Mouse (Mus musculus) heart, embryonic 10.5 days (tissue): Measurements from ENCODE around the gene Syn3. TPM values are rescaled to one million over a fixed set of nuclear protein-coding genes. Genes with fewer than 3 reads are reported as not detected.

Source experiments
- DNase-seq: peaks from one replicate; pipeline ENCODE4 v3.0.0-alpha.2; 2017; ENCODE audit warnings: low spot score
- H3K27ac ChIP-seq: fragments of 300-500 bp; sonication (generic); 2 replicates; pipeline ENCODE4 v1.5.1; 2016; ENCODE audit warnings: mild to moderate bottlenecking
- H3K27me3 ChIP-seq: fragments of 300-500 bp; sonication (generic); 2 replicates; pipeline ENCODE4 v1.6.1; 2016; ENCODE audit warnings: mild to moderate bottlenecking; ENCODE audit not compliant: poor library complexity, insufficient read depth, severe bottlenecking
- H3K36me3 ChIP-seq: fragments of 300-500 bp; sonication (generic); 2 replicates; pipeline ENCODE4 v1.6.1; 2016; ENCODE audit warnings: mild to moderate bottlenecking, moderate library complexity
- H3K4me1 ChIP-seq: fragments of 300-500 bp; sonication (generic); 2 replicates; pipeline ENCODE4 v1.6.1; 2016; ENCODE audit warnings: mild to moderate bottlenecking
- H3K4me3 ChIP-seq: fragments of 300-500 bp; sonication (generic); 2 replicates; pipeline ENCODE4 v1.5.1; 2016; ENCODE audit warnings: mild to moderate bottlenecking, moderate library complexity
- H3K9me3 ChIP-seq: fragments of 300-500 bp; sonication (generic); 2 replicates; pipeline ENCODE4 v1.6.1; 2016; ENCODE audit warnings: mild to moderate bottlenecking, moderate library complexity
- WGBS: fragments of 180-500 bp; shearing (Covaris S2); methylation state at CpG from one replicate; pipeline ENCODE4 v1.1.7; 2016; 5-methylcytosine and 5-hydroxymethylcytosine counted together
- polyA plus RNA-seq: library from polyadenylated mRNA; unstranded; fragments of >200 nt; fragmentation: Nextera tagmentation; extraction: Ambion mirVana; gene quantifications from 2 replicates; pipeline ENCODE4 v1.2.1, GENCODE M21; 2016

Syn3 gene
- polyA plus RNA-seq, 1 experiment from 2014 or later: 1.2 TPM

- DNase-seq: no peak
- no peaks in the 10 kb centered on the region for H3K9me3 ChIP-seq
- no peak overlapping the region for H3K4me3 ChIP-seq
- no peaks in the 10 kb centered on the region for H3K4me1 ChIP-seq
- H3K27ac ChIP-seq: no peak overlapping the region
- 79% methylated on average over 4 of the region's 4 CpGs for WGBS
- no peaks in the 10 kb centered on the region for H3K36me3 ChIP-seq
- H3K27me3 ChIP-seq: no peaks in the 10 kb centered on the region
Observed at GRCm38 (mm10) chr10:86173284-86173683, 325.4 kb downstream of the Syn3 start.

GRCm38 (mm10) chr10:86171246-86171645, 327.4 kb downstream of the Syn3 start:
- no peak for DNase-seq
- 88% methylated on average over 1 of the region's 1 CpGs for WGBS

GRCm38 (mm10) chr10:86168084-86168483, 330.6 kb downstream of the Syn3 start:
- H3K4me3 ChIP-seq: no peak overlapping the region
- no peak for DNase-seq
- no peaks in the 10 kb centered on the region for H3K9me3 ChIP-seq
- H3K27me3 ChIP-seq: no peaks in the 10 kb centered on the region
- H3K36me3 ChIP-seq: no peaks in the 10 kb centered on the region
- peak overlapping the region; percentile 75; the same call in 1 of the 2 replicates for H3K27ac ChIP-seq
- WGBS: 87% methylated on average over 2 of the region's 2 CpGs
- H3K4me1 ChIP-seq: peaks cover 9% of the 10 kb centered on the region

More at GRCm38 (mm10) chr10:86171246-86171645, 327.4 kb downstream of the Syn3 start:
- Histone ChIP-seq H3K4me3 (no peak overlapping the region), H3K9me3 (no peaks in the 10 kb centered on the region), H3K4me1 (peaks cover 9% of the 10 kb centered on the region), H3K36me3 (no peaks in the 10 kb centered on the region), H3K27me3 (no peaks in the 10 kb centered on the region), H3K27ac (no peak overlapping the region)

GRCm38 (mm10) chr10:86166854-86167268, 331.8 kb downstream of the Syn3 start:
- Histone ChIP-seq H3K9me3 (no peaks in the 10 kb centered on the region), H3K4me3 (no peak overlapping the region), H3K27me3 (no peaks in the 10 kb centered on the region), H3K4me1 (peaks cover 14% of the 10 kb centered on the region), H3K27ac (peak overlapping the region; percentile 75), H3K36me3 (no peaks in the 10 kb centered on the region)
- peak; percentile 77 for DNase-seq
- 6% methylated on average over 4 of the region's 4 CpGs for WGBS

- WGBS: 86% methylated on average over 3 of the region's 3 CpGs
- no peaks in the 10 kb centered on the region; the same call in 1 of the 2 replicates for H3K27me3 ChIP-seq
- DNase-seq: no peak
- no peak overlapping the region for H3K4me3 ChIP-seq
- H3K36me3 ChIP-seq: no peaks in the 10 kb centered on the region
- no peak overlapping the region for H3K27ac ChIP-seq
- no peaks in the 10 kb centered on the region for H3K9me3 ChIP-seq
- H3K4me1 ChIP-seq: peaks cover 20% of the 10 kb centered on the region
Observed at GRCm38 (mm10) chr10:86164098-86164497, 334.6 kb downstream of the Syn3 start.

- Histone ChIP-seq H3K27me3 (peaks cover 1% of the 10 kb centered on the region; the same call in 1 of the 2 replicates), H3K9me3 (no peaks in the 10 kb centered on the region), H3K4me1 (peaks cover 15% of the 10 kb centered on the region), H3K36me3 (no peaks in the 10 kb centered on the region), H3K4me3 (no peak overlapping the region), H3K27ac (no peak overlapping the region)
- WGBS: 30% methylated on average over 6 of the region's 6 CpGs
- DNase-seq: peak; percentile 83
Observed at GRCm38 (mm10) chr10:86161783-86162271, 336.9 kb downstream of the Syn3 start.

- no peak for DNase-seq
- Histone ChIP-seq H3K36me3 (no peaks in the 10 kb centered on the region), H3K27me3 (peaks cover 13% of the 10 kb centered on the region; the same call in 1 of the 2 replicates), H3K4me3 (no peak overlapping the region), H3K4me1 (peaks cover 11% of the 10 kb centered on the region; the same call in 1 of the 2 replicates), H3K27ac (0 out of 2 replicates have a peak overlapping the region, but pooled peaks have one; percentile 36), H3K9me3 (no peaks in the 10 kb centered on the region)
- WGBS: 82% methylated on average over 8 of the region's 8 CpGs
Observed at GRCm38 (mm10) chr10:86158198-86158899, 340.3 kb downstream of the Syn3 start.

- no peaks in the 10 kb centered on the region for H3K9me3 ChIP-seq
- peaks cover 10% of the 10 kb centered on the region for H3K4me1 ChIP-seq
- WGBS: 60% methylated on average over 3 of the region's 3 CpGs
- H3K4me3 ChIP-seq: no peak overlapping the region
- H3K36me3 ChIP-seq: no peaks in the 10 kb centered on the region
- DNase-seq: no peak
- H3K27ac ChIP-seq: no peak overlapping the region
- H3K27me3 ChIP-seq: peaks cover 13% of the 10 kb centered on the region; the same call in 1 of the 2 replicates
Observed at GRCm38 (mm10) chr10:86155344-86155743, 343.4 kb downstream of the Syn3 start.

GRCm38 (mm10) chr10:86153221-86153620, 345.5 kb downstream of the Syn3 start:
- no peak overlapping the region for H3K27ac ChIP-seq
- no peaks in the 10 kb centered on the region for H3K36me3 ChIP-seq
- H3K27me3 ChIP-seq: peaks cover 13% of the 10 kb centered on the region; the same call in 1 of the 2 replicates
- H3K4me3 ChIP-seq: no peak overlapping the region
- DNase-seq: no peak
- H3K4me1 ChIP-seq: peaks cover 10% of the 10 kb centered on the region
- H3K9me3 ChIP-seq: no peaks in the 10 kb centered on the region

GRCm38 (mm10) chr10:86151357-86151756, 347.3 kb downstream of the Syn3 start:
- no peak overlapping the region for H3K27ac ChIP-seq
- DNase-seq: no peak

GRCm38 (mm10) chr10:86150076-86150475, 348.6 kb downstream of the Syn3 start:
- DNase-seq: no peak
- Histone ChIP-seq H3K9me3 (no peaks in the 10 kb centered on the region), H3K27me3 (0 out of 2 replicates have a peak, but pooled peaks cover 3% of the 10 kb centered on the region), H3K36me3 (no peaks in the 10 kb centered on the region), H3K4me1 (peaks cover 10% of the 10 kb centered on the region), H3K27ac (no peak overlapping the region), H3K4me3 (no peak overlapping the region)
- WGBS: 55% methylated on average over 1 of the region's 1 CpGs

More at GRCm38 (mm10) chr10:86151357-86151756, 347.3 kb downstream of the Syn3 start:
- H3K36me3 ChIP-seq: no peaks in the 10 kb centered on the region
- 71% methylated on average over 5 of the region's 5 CpGs for WGBS
- H3K4me3 ChIP-seq: no peak overlapping the region
- H3K9me3 ChIP-seq: no peaks in the 10 kb centered on the region
- 0 out of 2 replicates have a peak, but pooled peaks cover 7% of the 10 kb centered on the region for H3K27me3 ChIP-seq
- peaks cover 10% of the 10 kb centered on the region for H3K4me1 ChIP-seq

- no peaks in the 10 kb centered on the region for H3K36me3 ChIP-seq
- H3K27me3 ChIP-seq: no peaks in the 10 kb centered on the region
- no peak for DNase-seq
- no peak overlapping the region for H3K4me3 ChIP-seq
- WGBS: 74% methylated on average over 3 of the region's 3 CpGs
- peaks cover 10% of the 10 kb centered on the region for H3K4me1 ChIP-seq
- no peaks in the 10 kb centered on the region for H3K9me3 ChIP-seq
- no peak overlapping the region for H3K27ac ChIP-seq
Observed at GRCm38 (mm10) chr10:86149029-86149818, 349.5 kb downstream of the Syn3 start.
